17 mouse cellular contexts compared by ENCODE assay signal in the genomic region with DNA sequence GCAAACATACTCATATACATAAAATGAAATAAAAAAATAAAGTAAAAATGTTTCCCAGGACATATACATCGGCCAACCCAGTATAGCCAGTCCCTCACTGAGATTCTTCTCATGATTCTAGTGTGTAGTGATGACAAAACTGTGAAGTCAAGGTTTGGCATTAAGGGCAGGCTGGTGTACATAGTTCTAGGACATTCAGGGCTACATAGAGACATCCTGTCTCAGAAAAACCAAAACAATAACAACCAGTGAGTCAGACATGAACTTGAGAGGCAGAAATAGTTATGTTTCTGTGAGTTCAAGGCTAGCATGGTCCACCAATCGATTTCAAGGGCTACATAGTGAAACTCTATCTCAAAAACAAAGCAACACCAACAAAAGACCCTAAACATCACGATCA. TPM values are rescaled to one million over a fixed set of nuclear protein-coding genes. Genes with fewer than 3 reads are reported as not detected.
DNase-seq lines count a peak whose midpoint lies in the region; ATAC-seq and TF ChIP-seq lines count a peak whose summit lies in the region.
"Had no signal": no experiment of that assay in that cellular context is flagged by ENCODE, and none has a peak within 500 bp of the region (broad histone marks: within the 10 kb centered on the region; RNA-seq: fewer than 3 reads in every experiment).

No protein-coding gene starts in this region.

- H3K4me2 ChIP-seq in embryonic facial prominence, embryonic 15.5 days (replicated peaks): no peak overlapping the region
- H3K4me2 ChIP-seq in lung, postnatal 0 days (replicated peaks; ENCODE audit: low read depth, low read length): no peak overlapping the region
- H3K4me2 ChIP-seq: forebrain, embryonic 15.5 days; hindbrain, embryonic 12.5 days; intestine, embryonic 15.5 days had no signal

- H3K9ac ChIP-seq in embryonic facial prominence, embryonic 15.5 days: peak overlapping the region; percentile 9; the same call in 1 of the 2 replicates
- H3K9ac ChIP-seq in lung, postnatal 0 days (replicated peaks; ENCODE audit: low read depth): no peak overlapping the region
- H3K9ac ChIP-seq: forebrain, embryonic 15.5 days; hindbrain, embryonic 12.5 days; intestine, embryonic 15.5 days had no signal

- H3K4me1 ChIP-seq in embryonic facial prominence, embryonic 15.5 days: no peaks in the 10 kb centered on the region
- peaks cover 6% of the 10 kb centered on the region for H3K4me1 ChIP-seq in embryonic facial prominence, embryonic 10.5 days
- peaks cover 4% of the 10 kb centered on the region; the same call in 1 of the 2 replicates for H3K4me1 ChIP-seq in lung, postnatal 0 days (ENCODE audit: insufficient read depth, low read depth, low read length)
- H3K4me1 ChIP-seq: intestine, embryonic 15.5 days had no signal

- WGBS in embryonic facial prominence, embryonic 15.5 days: 81% methylated on average over 3 of the region's 3 CpGs
- WGBS in embryonic facial prominence, embryonic 10.5 days: 92% methylated on average over 3 of the region's 3 CpGs
- 66% methylated on average over 3 of the region's 3 CpGs for WGBS in lung, postnatal 0 days

- intact Hi-C loops in left cerebral cortex, postnatal 4 days (cut with DNase I): no loop called here

- ATAC-seq in embryonic facial prominence, embryonic 15.5 days (ENCODE audit: insufficient number of reproducible peaks, low FRiP score, low TSS enrichment, low read depth): no peak
- ATAC-seq in lung, postnatal 0 days: 0 out of 2 replicates have a peak, but pooled peaks have one; percentile 21
- ATAC-seq: forebrain, embryonic 15.5 days; hindbrain, embryonic 16.5 days; intestine, embryonic 15.5 days had no signal

- DNase-seq in embryonic facial prominence, embryonic 10.5 days (ENCODE audit: low spot score): no peak
- no peak for DNase-seq in lung, postnatal 0 days (ENCODE audit: low spot score)
- no peak for DNase-seq in lung, postnatal 14 days
- DNase-seq in induced T-regulatory cell, adult 2 months (ENCODE audit: low read depth): peak; percentile 43
- no peak for DNase-seq in left cerebral cortex, postnatal 4 days
- DNase-seq in gastrocnemius, postnatal 25 days: no peak
- DNase-seq: cerebellum, adult 2 months; cerebellum, postnatal 10 days; heart, postnatal 10 days; heart, postnatal 4 days had no signal

- TF ChIP-seq CTCF in lung, postnatal 0 days (IDR thresholded peaks at IDR 0.05): no peak

- H3K4me3 ChIP-seq in embryonic facial prominence, embryonic 15.5 days (replicated peaks): no peak overlapping the region
- no peak overlapping the region for H3K4me3 ChIP-seq in embryonic facial prominence, embryonic 10.5 days
- H3K4me3 ChIP-seq in lung, postnatal 0 days (ENCODE audit: low read depth, low read length): no peak overlapping the region
- H3K4me3 ChIP-seq: forebrain, embryonic 15.5 days; heart, embryonic 10.5 days; hindbrain, embryonic 12.5 days; intestine, embryonic 15.5 days had no signal

- no peaks in the 10 kb centered on the region for H3K27me3 ChIP-seq in embryonic facial prominence, embryonic 15.5 days
- no peaks in the 10 kb centered on the region for H3K27me3 ChIP-seq in embryonic facial prominence, embryonic 10.5 days (replicated peaks; ENCODE audit: low read depth, poor library complexity, severe bottlenecking)
- no peaks in the 10 kb centered on the region for H3K27me3 ChIP-seq in lung, postnatal 0 days (replicated peaks; ENCODE audit: insufficient read depth, low read length)
- H3K27me3 ChIP-seq: forebrain, embryonic 15.5 days; hindbrain, embryonic 12.5 days; intestine, embryonic 15.5 days had no signal

- no peak for TF ChIP-seq EP300 in lung, postnatal 0 days (IDR thresholded peaks at IDR 0.05)

- H3K36me3 ChIP-seq in embryonic facial prominence, embryonic 15.5 days: peaks cover 30% of the 10 kb centered on the region
- peaks cover 37% of the 10 kb centered on the region for H3K36me3 ChIP-seq in embryonic facial prominence, embryonic 10.5 days (replicated peaks)
- peaks cover 7% of the 10 kb centered on the region; the same call in 1 of the 2 replicates for H3K36me3 ChIP-seq in lung, postnatal 0 days (ENCODE audit: insufficient read depth, low read length)

- H3K27ac ChIP-seq in embryonic facial prominence, embryonic 15.5 days (replicated peaks): no peak overlapping the region
- H3K27ac ChIP-seq in embryonic facial prominence, embryonic 10.5 days (replicated peaks): no peak overlapping the region
- no peak overlapping the region for H3K27ac ChIP-seq in lung, postnatal 0 days (ENCODE audit: low read length)
- H3K27ac ChIP-seq: forebrain, embryonic 15.5 days; heart, embryonic 10.5 days; hindbrain, embryonic 12.5 days; intestine, embryonic 15.5 days had no signal

- H3K9me3 ChIP-seq in embryonic facial prominence, embryonic 15.5 days (replicated peaks): no peaks in the 10 kb centered on the region
- H3K9me3 ChIP-seq in embryonic facial prominence, embryonic 10.5 days: no peaks in the 10 kb centered on the region
- H3K9me3 ChIP-seq in lung, postnatal 0 days (ENCODE audit: low read length): no peaks in the 10 kb centered on the region
- H3K9me3 ChIP-seq: forebrain, embryonic 15.5 days; G1E; heart, embryonic 10.5 days; hindbrain, embryonic 12.5 days; intestine, embryonic 15.5 days had no signal

RNA-seq across cellular contexts. Expression of a gene that starts 14.8 kb away (rescaled TPM):
- polyA plus RNA-seq in embryonic facial prominence, embryonic 15.5 days (2015; fragmentation: Nextera tagmentation; extraction: Ambion mirVana): 15.3 and 16.4 TPM in 2 replicates
- 18.5 and 20.3 TPM in 2 replicates for polyA plus RNA-seq in embryonic facial prominence, embryonic 10.5 days (2016; fragmentation: Nextera tagmentation; extraction: Ambion mirVana)
- 6.8 and 8.1 TPM in 2 replicates for polyA plus RNA-seq in lung, postnatal 0 days (2015; fragmentation: Nextera tagmentation; extraction: Ambion mirVana)
- 10 to 100 TPM; 97.9 to 99.7 TPM for total RNA-seq in left cerebral cortex, postnatal 4 days (2021)
- 10 to 100 TPM; 13.3 to 13.4 TPM for total RNA-seq in gastrocnemius, postnatal 25 days (2021)

RNA-seq across cellular contexts. Expression of a gene that starts 34.5 kb away (rescaled TPM):
- polyA plus RNA-seq in embryonic facial prominence, embryonic 15.5 days (2015; fragmentation: Nextera tagmentation; extraction: Ambion mirVana): 328 and 351 TPM in 2 replicates
- polyA plus RNA-seq in embryonic facial prominence, embryonic 10.5 days (2016; fragmentation: Nextera tagmentation; extraction: Ambion mirVana): 336 and 337 TPM in 2 replicates
- 234 and 249 TPM in 2 replicates for polyA plus RNA-seq in lung, postnatal 0 days (2015; fragmentation: Nextera tagmentation; extraction: Ambion mirVana)
- 100 to 1,000 TPM; 320 to 322 TPM for total RNA-seq in left cerebral cortex, postnatal 4 days (2021)
- 100 to 1,000 TPM; 172 to 192 TPM for total RNA-seq in gastrocnemius, postnatal 25 days (2021)
